ENCODE assay signal across 29 mouse cellular contexts in the genomic region with DNA sequence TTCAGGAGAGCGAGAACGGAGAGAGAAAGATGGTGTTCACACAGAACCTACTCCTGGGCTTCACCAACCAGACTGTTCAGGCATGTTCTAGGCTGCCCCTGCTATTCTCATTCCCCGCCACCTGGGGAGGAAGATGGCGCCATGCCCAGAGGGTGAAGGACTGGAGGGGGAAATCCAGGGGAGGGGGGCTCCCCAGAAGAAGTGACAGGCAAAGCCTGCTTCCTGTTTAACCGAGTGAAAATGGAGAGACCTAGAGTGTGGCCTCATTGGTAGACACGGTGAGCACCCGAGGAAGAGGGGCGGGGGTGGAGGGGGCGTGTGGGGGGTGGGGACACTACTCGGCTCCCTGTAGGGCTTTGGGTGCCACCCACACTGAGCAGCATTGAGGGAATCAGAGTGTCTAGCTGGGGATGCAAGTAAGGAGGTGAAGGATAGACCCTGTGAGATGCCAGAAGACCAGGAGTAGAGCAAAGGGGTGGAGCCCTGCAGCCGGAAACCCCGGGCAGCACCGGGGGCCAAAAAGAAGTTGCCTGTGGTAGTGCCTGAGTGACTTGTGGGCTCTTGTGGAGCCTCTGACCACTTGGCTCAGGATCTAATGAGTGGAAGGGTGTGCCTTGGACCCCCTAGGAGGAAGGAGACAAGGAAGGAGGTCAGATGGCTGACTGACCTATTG. TPM values are rescaled to one million over a fixed set of nuclear protein-coding genes. Genes with fewer than 3 reads are reported as not detected.
DNase-seq lines count a peak whose midpoint lies in the region; ATAC-seq and TF ChIP-seq lines count a peak whose summit lies in the region.
"Had no signal": no experiment of that assay in that cellular context is flagged by ENCODE, and none has a peak within 500 bp of the region (broad histone marks: within the 10 kb centered on the region; RNA-seq: fewer than 3 reads in every experiment).

No protein-coding gene starts in this region.

- no peak overlapping the region for H3K9ac ChIP-seq in midbrain, embryonic 11.5 days (ENCODE audit: low read length)
- no peak overlapping the region for H3K9ac ChIP-seq in midbrain, embryonic 15.5 days
- H3K9ac ChIP-seq in CH12.LX (ENCODE audit: insufficient read depth, low read depth): peak overlapping the region; percentile 19
- H3K9ac ChIP-seq: embryonic facial prominence, embryonic 12.5 days; embryonic facial prominence, embryonic 15.5 days; forebrain, embryonic 12.5 days had no signal

- H3K4me1 ChIP-seq in midbrain, embryonic 11.5 days (ENCODE audit: control insufficient read depth, insufficient read depth, low read length): no peaks in the 10 kb centered on the region
- H3K4me1 ChIP-seq in midbrain, embryonic 15.5 days: no peaks in the 10 kb centered on the region
- peaks cover 14 to 22% of the 10 kb centered on the region in 2 experiments for H3K4me1 ChIP-seq in CH12.LX (ENCODE audit: control insufficient read depth in 1 of 2, insufficient read depth in 2 of 2)
- H3K4me1 ChIP-seq: embryonic facial prominence, embryonic 12.5 days; embryonic facial prominence, embryonic 15.5 days; forebrain, embryonic 12.5 days had no signal

- in situ Hi-C loops in CH12.LX (cut with MboI; ENCODE audit: low pct_ligation_motif_present, low pct_unique_long_range_greater_than_20kb, low sequenced_read_pairs): no loop called here

- ATAC-seq in midbrain, embryonic 11.5 days (ENCODE audit: low FRiP score): no peak
- no peak for ATAC-seq in midbrain, embryonic 15.5 days (replicated peaks)
- ATAC-seq: activated CD4-positive, CD25-positive, alpha-beta regulatory T cell, adult 4 months; forebrain, embryonic 14.5 days; forebrain, embryonic 16.5 days; Patski had no signal

- TF ChIP-seq CTCF in CH12.LX (conservative IDR thresholded peaks at IDR 0.05 in 1 of 2, IDR thresholded peaks at IDR 0.05 in 1 of 2; ENCODE audit: low read depth in 2 of 2, low read length in 2 of 2): no peak; a peak in 1 of 4 replicates
- TF ChIP-seq CTCF in brain, embryonic 14.5 days (IDR thresholded peaks at IDR 0.05; ENCODE audit: borderline replicate concordance, extremely low read depth, insufficient read depth, insufficient read length): no peak

- TF ChIP-seq POLR2A in CH12.LX (IDR thresholded peaks at IDR 0.05; ENCODE audit: low read depth, low read length): peak; percentile 32; the same call in 1 of the 2 replicates
- TF ChIP-seq POLR2A in brain, embryonic 14.5 days (IDR thresholded peaks at IDR 0.05; ENCODE audit: borderline replicate concordance, extremely low read depth, insufficient read depth, insufficient read length, poor library complexity, severe bottlenecking): no peak

- no peak overlapping the region for H3K27ac ChIP-seq in midbrain, embryonic 11.5 days (ENCODE audit: low read depth, low read length)
- H3K27ac ChIP-seq in midbrain, embryonic 15.5 days: no peak overlapping the region
- no peak overlapping the region; the same call in 1 of the 2 replicates for H3K27ac ChIP-seq in CH12.LX (ENCODE audit: insufficient read depth, low read depth)
- H3K27ac ChIP-seq: embryonic facial prominence, embryonic 12.5 days; embryonic facial prominence, embryonic 15.5 days; forebrain, embryonic 10.5 days; forebrain, embryonic 12.5 days had no signal

- no peak for TF ChIP-seq RAD21 in CH12.LX (IDR thresholded peaks at IDR 0.05; ENCODE audit: low read depth, low read length)

- 85% methylated on average over 13 of the region's 13 CpGs for WGBS in midbrain, embryonic 11.5 days
- WGBS in midbrain, embryonic 15.5 days: 81% methylated on average over 13 of the region's 13 CpGs

- H3K4me2 ChIP-seq in midbrain, embryonic 11.5 days: no peak overlapping the region
- H3K4me2 ChIP-seq in midbrain, embryonic 15.5 days: no peak overlapping the region
- H3K4me2 ChIP-seq in CH12.LX (ENCODE audit: insufficient read depth, low read depth, poor library complexity, severe bottlenecking): peak overlapping the region; percentile 57
- H3K4me2 ChIP-seq: embryonic facial prominence, embryonic 12.5 days; embryonic facial prominence, embryonic 15.5 days; forebrain, embryonic 12.5 days had no signal

- H3K79me2 ChIP-seq in CH12.LX (replicated peaks; ENCODE audit: control insufficient read depth, extremely low read depth, insufficient read depth, poor library complexity, severe bottlenecking): no peaks in the 10 kb centered on the region

- H3K4me3 ChIP-seq in midbrain, embryonic 11.5 days (ENCODE audit: low read depth, low read length): no peak overlapping the region
- no peak overlapping the region for H3K4me3 ChIP-seq in midbrain, embryonic 15.5 days
- peak overlapping the region in 2 of 3 experiments; percentile 22 to 40 for H3K4me3 ChIP-seq in CH12.LX (replicated peaks in 1 of 3; ENCODE audit: low read depth in 2 of 3, low read length in 2 of 3, poor library complexity in 1 of 3)
- H3K4me3 ChIP-seq: embryonic facial prominence, embryonic 12.5 days; embryonic facial prominence, embryonic 15.5 days; erythroblast, embryonic 14.5 days; forebrain, embryonic 10.5 days; forebrain, embryonic 12.5 days had no signal

- H3K36me3 ChIP-seq in midbrain, embryonic 11.5 days (ENCODE audit: control insufficient read depth, insufficient read depth, low read length): no peaks in the 10 kb centered on the region
- no peaks in the 10 kb centered on the region for H3K36me3 ChIP-seq in midbrain, embryonic 15.5 days (replicated peaks)
- peaks cover 3 to 24% of the 10 kb centered on the region in 2 experiments for H3K36me3 ChIP-seq in CH12.LX (replicated peaks in 1 of 2; ENCODE audit: control insufficient read depth in 1 of 2, insufficient read depth in 1 of 2, low read length in 1 of 2)
- H3K36me3 ChIP-seq: embryonic facial prominence, embryonic 12.5 days; embryonic facial prominence, embryonic 15.5 days; forebrain, embryonic 10.5 days; forebrain, embryonic 12.5 days; G1E had no signal

- no peak for TF ChIP-seq EP300 in CH12.LX (IDR thresholded peaks at IDR 0.05; ENCODE audit: low read length)

- H3K27me3 ChIP-seq in midbrain, embryonic 11.5 days (ENCODE audit: control insufficient read depth, insufficient read depth, low read length): no peaks in the 10 kb centered on the region
- no peaks in the 10 kb centered on the region for H3K27me3 ChIP-seq in midbrain, embryonic 15.5 days (replicated peaks)
- peaks cover 9% of the 10 kb centered on the region for H3K27me3 ChIP-seq in CH12.LX (replicated peaks)
- H3K27me3 ChIP-seq: embryonic facial prominence, embryonic 12.5 days; embryonic facial prominence, embryonic 15.5 days; forebrain, embryonic 12.5 days had no signal

- peak; percentile 42 for DNase-seq in kidney, adult 9 months
- DNase-seq in kidney, postnatal 10 days: no peak
- DNase-seq in midbrain, embryonic 11.5 days (ENCODE audit: low spot score, missing footprints): peak; percentile 14
- peak; percentile 56 for DNase-seq in CH12.LX (ENCODE audit: extremely low read depth)
- peak; percentile 13 for DNase-seq in brain, embryonic 14.5 days (ENCODE audit: low read depth)
- no peak for DNase-seq in gastrocnemius, adult 8-10 months (ENCODE audit: low spot score in 2 of 2)
- DNase-seq: adrenal gland, adult 8-10 months; adrenal gland, postnatal 14 days; adrenal gland, postnatal 36 days; cerebellum, adult 11 months; cerebellum, adult 18-20 months; cerebellum, adult 8-10 months; cerebellum, adult 9-11 months; cerebellum, postnatal 36 days; embryo, embryonic 11 days had no signal

- no peaks in the 10 kb centered on the region for H3K9me3 ChIP-seq in midbrain, embryonic 11.5 days (ENCODE audit: control insufficient read depth, low read length)
- H3K9me3 ChIP-seq in midbrain, embryonic 15.5 days: no peaks in the 10 kb centered on the region
- no peaks in the 10 kb centered on the region for H3K9me3 ChIP-seq in CH12.LX (replicated peaks; ENCODE audit: low read length)
- H3K9me3 ChIP-seq: embryonic facial prominence, embryonic 12.5 days; embryonic facial prominence, embryonic 15.5 days; forebrain, embryonic 10.5 days; forebrain, embryonic 12.5 days had no signal

- dilution Hi-C loops in CH12.LX (cut with MboI; ENCODE audit: extremely low pct_ligation_motif_present, extremely low pct_unique_long_range_greater_than_20kb, low sequenced_read_pairs): no loop called here

TF ChIP-seq in CH12.LX, 34 proteins besides CTCF, POLR2A, EP300 and RAD21 (continues in another document):
- TF ChIP-seq MEF2A (IDR thresholded peaks at IDR 0.05; ENCODE audit: borderline replicate concordance, low read depth, low read length): no peak

RNA-seq across cellular contexts. Expression of a gene that starts 10.7 kb away (rescaled TPM):
- polyA plus RNA-seq in midbrain, embryonic 11.5 days (2014; fragmentation: Nextera tagmentation; extraction: Ambion mirVana): 1.0 and 1.4 TPM in 2 replicates
- 2.2 and 3.5 TPM in 2 replicates for polyA plus RNA-seq in midbrain, embryonic 15.5 days (2015; fragmentation: Nextera tagmentation; extraction: Ambion mirVana)
- total RNA-seq in CH12.LX (2012; rRNA removed): 0.08 and 0.17 TPM in 2 replicates
- total RNA-seq in CH12.LX (2014; rRNA removed): not detected in 2 replicates
- polyA plus RNA-seq in CH12.LX (2012; ENCODE audit: insufficient read length, low read depth): 0.78 TPM in 1 of 2 replicates, not detected in the other
- polyA plus RNA-seq in brain, embryonic 14.5 days (2012; rRNA removed): 1.4 and 2.1 TPM in 2 replicates
- 1 to 10 TPM in 1 of 4 experiments, under 1 TPM in 3; 0.72 to 1.3 (median 0.81) TPM for total RNA-seq in gastrocnemius, adult 8-10 months (2022)
- total RNA-seq: common myeloid progenitor, adult 5-6 weeks; G1E had no signal
- polyA plus RNA-seq: activated CD4-positive, CD25-positive, alpha-beta regulatory T cell, adult 4 months; G1E had no signal

RNA-seq across cellular contexts. Expression of a gene that starts 12.7 kb away (rescaled TPM):
- polyA plus RNA-seq in midbrain, embryonic 11.5 days (2014; fragmentation: Nextera tagmentation; extraction: Ambion mirVana): not detected in 2 replicates
- not detected in 2 replicates for polyA plus RNA-seq in midbrain, embryonic 15.5 days (2015; fragmentation: Nextera tagmentation; extraction: Ambion mirVana)
- total RNA-seq in CH12.LX (2012; rRNA removed) (not detected in 2 replicates), CH12.LX (2014; rRNA removed) (not detected in 2 replicates)
- polyA plus RNA-seq in CH12.LX (2012; ENCODE audit: insufficient read length, low read depth): not detected in 2 replicates
- not detected in 2 replicates for polyA plus RNA-seq in brain, embryonic 14.5 days (2012; rRNA removed)
- total RNA-seq in gastrocnemius, adult 8-10 months (2022): not detected
- total RNA-seq: adrenal gland, adult 18-20 months; adrenal gland, adult 8-10 months; adrenal gland, postnatal 14 days; adrenal gland, postnatal 36 days; common myeloid progenitor, adult 5-6 weeks had no signal
- polyA plus RNA-seq: C2C12; embryonic facial prominence, embryonic 12.5 days; embryonic facial prominence, embryonic 15.5 days; erythroblast, embryonic 14.5 days; forebrain, embryonic 10.5 days; forebrain, embryonic 12.5 days; forebrain, embryonic 14.5 days; forebrain, embryonic 16.5 days; G1E; Patski had no signal

RNA-seq across cellular contexts. Expression of a gene that starts 44.0 kb away (rescaled TPM):
- polyA plus RNA-seq in midbrain, embryonic 11.5 days (2014; fragmentation: Nextera tagmentation; extraction: Ambion mirVana): 0.51 and 0.65 TPM in 2 replicates
- polyA plus RNA-seq in midbrain, embryonic 15.5 days (2015; fragmentation: Nextera tagmentation; extraction: Ambion mirVana): 0.94 and 1.0 TPM in 2 replicates
- total RNA-seq in CH12.LX (2012; rRNA removed) (6.2 and 6.3 TPM in 2 replicates), CH12.LX (2014; rRNA removed) (1.3 and 1.4 TPM in 2 replicates)
- polyA plus RNA-seq in CH12.LX (2012; ENCODE audit: insufficient read length, low read depth): 5.9 and 6.0 TPM in 2 replicates
- 0.92 and 2.2 TPM in 2 replicates for polyA plus RNA-seq in brain, embryonic 14.5 days (2012; rRNA removed)
- not detected for total RNA-seq in gastrocnemius, adult 8-10 months (2022)
- total RNA-seq: common myeloid progenitor, adult 5-6 weeks; G1E had no signal
- polyA plus RNA-seq: erythroblast, embryonic 14.5 days; G1E had no signal

RNA-seq across cellular contexts. Expression of a gene that starts 52.9 kb away (rescaled TPM):
- 24.2 and 25.8 TPM in 2 replicates for polyA plus RNA-seq in midbrain, embryonic 11.5 days (2014; fragmentation: Nextera tagmentation; extraction: Ambion mirVana)
- 15.6 and 16.4 TPM in 2 replicates for polyA plus RNA-seq in midbrain, embryonic 15.5 days (2015; fragmentation: Nextera tagmentation; extraction: Ambion mirVana)
- total RNA-seq in CH12.LX (2012; rRNA removed) (0.21 and 0.38 TPM in 2 replicates), CH12.LX (2014; rRNA removed) (not detected in 2 replicates)
- polyA plus RNA-seq in CH12.LX (2012; ENCODE audit: insufficient read length, low read depth): 0.43 and 0.59 TPM in 2 replicates
- polyA plus RNA-seq in brain, embryonic 14.5 days (2012; rRNA removed): 20.4 and 25.0 TPM in 2 replicates
- 1 to 10 TPM; 4.2 to 7.8 (median 6.3) TPM for total RNA-seq in gastrocnemius, adult 8-10 months (2022)
- total RNA-seq: common myeloid progenitor, adult 5-6 weeks; G1E had no signal
- polyA plus RNA-seq: G1E had no signal

Comparison
In these comparisons a context has a peak if more than half of its experiments do, and no peak if none do; other contexts are left out.
1. DNase-seq: peak in kidney, adult 9 months (single experiment), midbrain, embryonic 11.5 days (single experiment), CH12.LX (single experiment) and brain, embryonic 14.5 days (single experiment); none in kidney, postnatal 10 days (single experiment) and gastrocnemius, adult 8-10 months (0 of 2).
2. H3K4me3 ChIP-seq: peak in CH12.LX (2 of 3); none in midbrain, embryonic 11.5 days (single experiment) and midbrain, embryonic 15.5 days (single experiment).